Mouse (Mus musculus) naive thymus-derived CD4-positive, alpha-beta T cell, adult 2 months (primary cell): Measurements from ENCODE around the gene Smok2b.
"Not testable (repeated sequence)": the region's sequence is repeated elsewhere in the genome, so short reads cannot be mapped to it uniquely, and the experiment has no call there.

Source experiments
- DNase-seq: peaks from one replicate; pipeline ENCODE4 v3.0.0-alpha.2; 2011; ENCODE audit warnings: low read depth

The Smok2b gene

DNA sequence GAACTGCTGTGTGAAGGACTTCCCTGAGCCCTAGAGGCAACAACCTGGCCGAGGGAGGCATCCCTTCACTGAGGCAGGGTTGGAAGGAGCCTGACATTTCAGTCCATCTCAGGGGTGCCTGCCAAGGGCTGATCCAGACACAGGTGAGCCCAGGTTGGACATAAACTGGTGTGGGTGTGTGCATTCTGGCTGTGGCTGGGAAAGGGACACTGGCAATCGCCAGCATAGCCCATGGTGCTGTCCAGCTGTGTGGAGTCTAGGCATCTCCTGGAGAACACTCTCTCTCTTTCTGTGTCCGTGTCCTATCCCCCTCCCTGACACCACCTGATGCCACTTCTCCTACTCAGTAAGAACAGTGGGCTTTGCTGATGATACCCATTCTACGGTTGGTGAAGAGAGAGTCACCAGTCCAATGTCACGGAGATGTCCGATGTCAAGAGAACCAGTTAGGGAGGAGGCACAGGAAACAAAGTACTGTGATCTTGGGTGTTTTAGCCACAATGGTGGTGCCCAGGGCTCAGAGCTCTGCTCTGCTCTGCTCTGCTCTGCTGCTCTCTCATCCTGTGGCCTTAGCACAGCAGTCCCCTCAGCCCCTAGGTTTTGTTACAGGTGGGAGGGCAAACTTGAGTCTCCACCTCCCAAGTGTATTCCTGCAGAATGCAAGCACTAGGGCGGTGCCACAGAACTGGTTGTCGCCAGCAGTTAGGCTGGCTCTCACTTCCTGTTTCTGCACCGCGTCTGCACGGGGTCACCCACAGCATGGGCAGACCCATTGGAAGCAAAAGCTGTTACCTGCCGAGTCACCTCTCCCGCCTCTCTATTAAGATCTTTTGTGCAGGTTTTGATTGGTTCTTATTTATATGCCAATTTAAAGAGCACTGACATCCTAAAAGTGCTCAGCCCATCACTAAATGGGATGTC is 11.0 kb downstream of the Smok2b start:
- DNase-seq: not testable (repeated sequence)

- not testable (repeated sequence) for DNase-seq
These were observed 24.7 kb downstream of the Smok2b start for GRCm38 (mm10) chr17:13254786-13255185.
